Mouse (Mus musculus) hindbrain, embryonic 13.5 days (tissue): ENCODE data around the gene Eif4e. TPM values are rescaled to one million over a fixed set of nuclear protein-coding genes. Genes with fewer than 3 reads are reported as not detected.
"Not testable (repeated sequence)": the region's sequence is repeated elsewhere in the genome, so short reads cannot be mapped to it uniquely, and the experiment has no call there.

ENCODE experiments used
- ATAC-seq: fragments of 200-750 bp; cut with Nextera tagmentation; 2 replicates; pipeline ENCODE4 v1.8.0; 2017; ENCODE audit warnings: moderate TSS enrichment; ENCODE audit not compliant: low FRiP score
- H3K27ac ChIP-seq: fragments of 300-500 bp; sonication (generic); 2 replicates; pipeline ENCODE4 v1.5.1; 2015; ENCODE audit warnings: inconsistent platforms, mild to moderate bottlenecking, moderate library complexity
- H3K27me3 ChIP-seq: fragments of 300-500 bp; sonication (generic); 2 replicates; pipeline ENCODE4 v1.6.1; 2015; ENCODE audit warnings: mild to moderate bottlenecking, inconsistent platforms
- H3K36me3 ChIP-seq: fragments of 300-500 bp; sonication (generic); 2 replicates; pipeline ENCODE4 v1.6.1; 2015; ENCODE audit warnings: mild to moderate bottlenecking, inconsistent platforms
- H3K4me1 ChIP-seq: fragments of 300-500 bp; sonication (generic); replicated peaks from 2 replicates; pipeline ENCODE4 v1.6.1; 2015; ENCODE audit warnings: inconsistent platforms
- H3K4me2 ChIP-seq: fragments of 300-500 bp; sonication (generic); 2 replicates; pipeline ENCODE4 v1.6.1; 2015; ENCODE audit warnings: inconsistent platforms, mild to moderate bottlenecking, moderate library complexity
- H3K4me3 ChIP-seq: fragments of 300-500 bp; sonication (generic); 2 replicates; pipeline ENCODE4 v1.5.1; 2015; ENCODE audit warnings: mild to moderate bottlenecking, inconsistent platforms
- H3K9ac ChIP-seq: fragments of 300-500 bp; sonication (generic); 2 replicates; pipeline ENCODE4 v1.6.1; 2015; ENCODE audit warnings: mild to moderate bottlenecking, inconsistent platforms
- H3K9me3 ChIP-seq: fragments of 300-500 bp; sonication (generic); 2 replicates; pipeline ENCODE4 v1.6.1; 2016; ENCODE audit warnings: inconsistent platforms
- WGBS: fragments of 180-500 bp; shearing (Covaris S2); methylation state at CpG from one replicate; pipeline ENCODE4 v1.1.7; 2015; 5-methylcytosine and 5-hydroxymethylcytosine counted together
- polyA plus RNA-seq: library from polyadenylated mRNA; unstranded; fragments of >200 nt; fragmentation: Nextera tagmentation; extraction: Ambion mirVana; gene quantifications from 2 replicates; pipeline ENCODE4 v1.2.1, GENCODE M21; 2015

Gene Eif4e
- polyA plus RNA-seq, 1 experiment from 2014 or later = 317 TPM

- H3K4me1 ChIP-seq = 0 out of 2 replicates have a peak, but pooled peaks cover 2% of the 10 kb centered on the region
- H3K4me3 ChIP-seq = no peak overlapping the region
- no peaks in the 10 kb centered on the region for H3K27me3 ChIP-seq
- 93% methylated on average over 19 of the region's 19 CpGs for WGBS
- no peaks in the 10 kb centered on the region for H3K9me3 ChIP-seq
- H3K36me3 ChIP-seq = peaks cover 35% of the 10 kb centered on the region
- ATAC-seq = no peak
- no peak overlapping the region for H3K4me2 ChIP-seq
- no peak overlapping the region for H3K9ac ChIP-seq
- H3K27ac ChIP-seq = no peak overlapping the region
Observed at GRCm38 (mm10) chr3:138550336-138551123, 24.6 kb downstream of the Eif4e start.

GRCm38 (mm10) chr3:138555279-138555678 lies 29.3 kb downstream of the Eif4e start:
- H3K9me3 ChIP-seq, H3K4me3 ChIP-seq, H3K27me3 ChIP-seq, H3K27ac ChIP-seq, H3K4me2 ChIP-seq, ATAC-seq, H3K4me1 ChIP-seq, H3K9ac ChIP-seq: not testable (repeated sequence)
- WGBS = 95% methylated on average over 8 of the region's 8 CpGs
- peaks cover 45% of the 10 kb centered on the region for H3K36me3 ChIP-seq

GRCm38 (mm10) chr3:138558529-138558928 lies 32.5 kb downstream of the Eif4e start:
- no peak overlapping the region for H3K4me2 ChIP-seq
- H3K27ac ChIP-seq = no peak overlapping the region
- H3K9me3 ChIP-seq = no peaks in the 10 kb centered on the region
- H3K36me3 ChIP-seq = peaks cover 29% of the 10 kb centered on the region
- H3K9ac ChIP-seq = no peak overlapping the region
- no peak overlapping the region for H3K4me3 ChIP-seq
- ATAC-seq = peak; percentile 69
- no peaks in the 10 kb centered on the region for H3K4me1 ChIP-seq
- H3K27me3 ChIP-seq = no peaks in the 10 kb centered on the region
- WGBS = 51% methylated on average over 4 of the region's 4 CpGs

GRCm38 (mm10) chr3:138560242-138560641 lies 34.3 kb downstream of the Eif4e start:
- no peak for ATAC-seq
- 67% methylated on average over 5 of the region's 5 CpGs for WGBS

GRCm38 (mm10) chr3:138560886-138561285 lies 34.9 kb downstream of the Eif4e start:
- Histone ChIP-seq H3K4me1 (no peaks in the 10 kb centered on the region), H3K27ac (no peak overlapping the region), H3K9ac (no peak overlapping the region), H3K4me3 (no peak overlapping the region), H3K4me2 (no peak overlapping the region), H3K36me3 (peaks cover 27% of the 10 kb centered on the region), H3K27me3 (no peaks in the 10 kb centered on the region), H3K9me3 (no peaks in the 10 kb centered on the region)
- ATAC-seq = no peak
- WGBS = 66% methylated on average over 3 of the region's 3 CpGs

More at GRCm38 (mm10) chr3:138560242-138560641, 34.3 kb downstream of the Eif4e start:
- H3K4me1 ChIP-seq = no peaks in the 10 kb centered on the region
- H3K36me3 ChIP-seq = peaks cover 27% of the 10 kb centered on the region
- no peaks in the 10 kb centered on the region for H3K9me3 ChIP-seq
- H3K9ac ChIP-seq = no peak overlapping the region; the same call in 1 of the 2 replicates
- H3K27me3 ChIP-seq = no peaks in the 10 kb centered on the region
- H3K27ac ChIP-seq = no peak overlapping the region
- no peak overlapping the region for H3K4me2 ChIP-seq
- H3K4me3 ChIP-seq = no peak overlapping the region

GRCm38 (mm10) chr3:138578867-138579266 lies 52.9 kb downstream of the Eif4e start:
- no peak overlapping the region for H3K4me3 ChIP-seq
- no peaks in the 10 kb centered on the region for H3K27me3 ChIP-seq
- H3K9ac ChIP-seq = no peak overlapping the region
- H3K4me1 ChIP-seq = no peaks in the 10 kb centered on the region
- no peak overlapping the region for H3K27ac ChIP-seq
- 91% methylated on average over 10 of the region's 10 CpGs for WGBS
- H3K36me3 ChIP-seq = no peaks in the 10 kb centered on the region
- no peak overlapping the region for H3K4me2 ChIP-seq
- ATAC-seq = no peak
- H3K9me3 ChIP-seq = peaks cover 4% of the 10 kb centered on the region; the same call in 1 of the 2 replicates

- Histone ChIP-seq H3K4me3 (no peak overlapping the region), H3K36me3 (no peaks in the 10 kb centered on the region), H3K27me3 (no peaks in the 10 kb centered on the region), H3K4me1 (peaks cover 4% of the 10 kb centered on the region; the same call in 1 of the 2 replicates), H3K9ac (no peak overlapping the region), H3K9me3 (0 out of 2 replicates have a peak, but pooled peaks cover 4% of the 10 kb centered on the region), H3K27ac (no peak overlapping the region), H3K4me2 (no peak overlapping the region)
- 21% methylated on average over 7 of the region's 7 CpGs for WGBS
- no peak for ATAC-seq
Observed at GRCm38 (mm10) chr3:138586213-138586612, 60.2 kb downstream of the Eif4e start.

- no peak overlapping the region for H3K4me2 ChIP-seq
- H3K36me3 ChIP-seq = no peaks in the 10 kb centered on the region
- no peak for ATAC-seq
- H3K27ac ChIP-seq = no peak overlapping the region
- peaks cover 6% of the 10 kb centered on the region; the same call in 1 of the 2 replicates for H3K4me1 ChIP-seq
- WGBS = 73% methylated on average over 4 of the region's 4 CpGs
- H3K4me3 ChIP-seq = no peak overlapping the region
- H3K9ac ChIP-seq = no peak overlapping the region
- 0 out of 2 replicates have a peak, but pooled peaks cover 4% of the 10 kb centered on the region for H3K9me3 ChIP-seq
- H3K27me3 ChIP-seq = no peaks in the 10 kb centered on the region
Observed at GRCm38 (mm10) chr3:138587137-138587536, 61.2 kb downstream of the Eif4e start.

- ATAC-seq = no peak
- Histone ChIP-seq H3K9me3 (0 out of 2 replicates have a peak, but pooled peaks cover under 1% of the 10 kb centered on the region), H3K4me1 (peaks cover 6% of the 10 kb centered on the region; the same call in 1 of the 2 replicates), H3K9ac (no peak overlapping the region), H3K27me3 (no peaks in the 10 kb centered on the region), H3K4me2 (no peak overlapping the region), H3K36me3 (no peaks in the 10 kb centered on the region), H3K27ac (no peak overlapping the region), H3K4me3 (no peak overlapping the region)
- 80% methylated on average over 9 of the region's 9 CpGs for WGBS
Observed at GRCm38 (mm10) chr3:138588001-138588400, 62.0 kb downstream of the Eif4e start.

GRCm38 (mm10) chr3:138591002-138591401 lies 65.0 kb downstream of the Eif4e start:
- Histone ChIP-seq H3K9me3 (no peaks in the 10 kb centered on the region), H3K27me3 (no peaks in the 10 kb centered on the region), H3K4me1 (peaks cover 6% of the 10 kb centered on the region; the same call in 1 of the 2 replicates), H3K27ac (no peak overlapping the region), H3K9ac (no peak overlapping the region), H3K4me3 (no peak overlapping the region), H3K36me3 (no peaks in the 10 kb centered on the region), H3K4me2 (no peak overlapping the region)
- ATAC-seq = no peak
- 92% methylated on average over 4 of the region's 4 CpGs for WGBS

- Histone ChIP-seq H3K4me1 (0 out of 2 replicates have a peak, but pooled peaks cover 2% of the 10 kb centered on the region), H3K4me2 (no peak overlapping the region), H3K36me3 (no peaks in the 10 kb centered on the region), H3K9ac (no peak overlapping the region), H3K4me3 (no peak overlapping the region), H3K27ac (no peak overlapping the region), H3K27me3 (no peaks in the 10 kb centered on the region), H3K9me3 (no peaks in the 10 kb centered on the region)
- WGBS = 72% methylated on average over 7 of the region's 7 CpGs
- no peak for ATAC-seq
Observed at GRCm38 (mm10) chr3:138591806-138592365, 65.9 kb downstream of the Eif4e start.

GRCm38 (mm10) chr3:138593131-138593530 lies 67.2 kb downstream of the Eif4e start:
- 87% methylated on average over 8 of the region's 8 CpGs for WGBS
- Histone ChIP-seq H3K4me2 (no peak overlapping the region), H3K4me3 (no peak overlapping the region), H3K9me3 (no peaks in the 10 kb centered on the region), H3K36me3 (no peaks in the 10 kb centered on the region), H3K27me3 (no peaks in the 10 kb centered on the region), H3K4me1 (0 out of 2 replicates have a peak, but pooled peaks cover 2% of the 10 kb centered on the region), H3K27ac (no peak overlapping the region), H3K9ac (no peak overlapping the region)
- no peak for ATAC-seq
